ENCODE assay signal across 37 mouse cellular contexts in genomic region chr19:3990804-3991203, GRCm38 (mm10). TPM values are rescaled to one million over a fixed set of nuclear protein-coding genes. Genes with fewer than 3 reads are reported as not detected.
A peak's percentile ranks its signal among the peaks of the same experiment; 100 is the strongest.
DNase-seq lines count a peak whose midpoint lies in the region; ATAC-seq and TF ChIP-seq lines count a peak whose summit lies in the region.
"Had no signal": no experiment of that assay in that cellular context is flagged by ENCODE, and none has a peak within 500 bp of the region (broad histone marks: within the 10 kb centered on the region; RNA-seq: fewer than 3 reads in every experiment).

No protein-coding gene starts in this region.

- no peak for ATAC-seq in hindbrain, postnatal 0 days
- no peak for ATAC-seq in kidney, embryonic 15.5 days (replicated peaks; ENCODE audit: low FRiP score)
- ATAC-seq in neural tube, embryonic 13.5 days (ENCODE audit: low read depth), result no peak
- ATAC-seq: intestine, embryonic 15.5 days; liver, embryonic 12.5 days; liver, postnatal 0 days had no signal

- DNase-seq in gastrocnemius, adult 18-20 months (ENCODE audit: low spot score), result peak; percentile 27
- DNase-seq in gastrocnemius, postnatal 4 days (ENCODE audit: low spot score in 2 of 2), result no peak
- no peak for DNase-seq in hindbrain, embryonic 10.5 days (ENCODE audit: low spot score)
- DNase-seq in hindbrain, postnatal 0 days (ENCODE audit: low spot score), result no peak
- DNase-seq in kidney, postnatal 4 days, result no peak
- DNase-seq in cerebellum, adult 18-20 months, result no peak
- DNase-seq: adrenal gland, postnatal 25 days; B cell, adult 2 months; cerebellum, adult 11-12 months; cerebellum, postnatal 10 days; heart, adult 18-20 months; heart, postnatal 14 days; liver, postnatal 0 days; lung, postnatal 36 days; right cerebral cortex, adult 18-20 months; spleen, adult 18-20 months; thymus, postnatal 14 days had no signal

- peaks cover 5% of the 10 kb centered on the region for H3K9me3 ChIP-seq in hindbrain, embryonic 10.5 days
- no peaks in the 10 kb centered on the region for H3K9me3 ChIP-seq in hindbrain, postnatal 0 days (ENCODE audit: low read length)
- H3K9me3 ChIP-seq in kidney, embryonic 15.5 days (replicated peaks), result no peaks in the 10 kb centered on the region
- H3K9me3 ChIP-seq in neural tube, embryonic 13.5 days, result no peaks in the 10 kb centered on the region; the same call in 1 of the 2 replicates
- H3K9me3 ChIP-seq: hindbrain, embryonic 15.5 days; intestine, embryonic 15.5 days; liver, embryonic 12.5 days; midbrain, embryonic 12.5 days had no signal

- TF ChIP-seq CTCF in hindbrain, postnatal 0 days (IDR thresholded peaks at IDR 0.05; ENCODE audit: low read depth), result no peak

- WGBS in hindbrain, embryonic 10.5 days, result 52% methylated on average over 6 of the region's 6 CpGs
- 52% methylated on average over 6 of the region's 6 CpGs for WGBS in hindbrain, postnatal 0 days
- WGBS in kidney, embryonic 15.5 days, result 26% methylated on average over 6 of the region's 6 CpGs
- WGBS in neural tube, embryonic 13.5 days, result 50% methylated on average over 6 of the region's 6 CpGs

- H3K27me3 ChIP-seq in hindbrain, embryonic 10.5 days (ENCODE audit: insufficient read depth, poor library complexity, severe bottlenecking), result 0 out of 2 replicates have a peak, but pooled peaks cover 4% of the 10 kb centered on the region
- H3K27me3 ChIP-seq in hindbrain, postnatal 0 days (ENCODE audit: insufficient read depth, low read length), result no peaks in the 10 kb centered on the region
- no peaks in the 10 kb centered on the region for H3K27me3 ChIP-seq in kidney, embryonic 15.5 days
- H3K27me3 ChIP-seq in neural tube, embryonic 13.5 days, result no peaks in the 10 kb centered on the region
- H3K27me3 ChIP-seq: heart, embryonic 13.5 days; hindbrain, embryonic 15.5 days; intestine, embryonic 15.5 days; midbrain, embryonic 12.5 days had no signal

- peaks cover 41% of the 10 kb centered on the region for H3K4me1 ChIP-seq in hindbrain, embryonic 10.5 days (replicated peaks)
- H3K4me1 ChIP-seq in hindbrain, postnatal 0 days (ENCODE audit: insufficient read depth, low read length), result no peaks in the 10 kb centered on the region
- peaks cover 40% of the 10 kb centered on the region for H3K4me1 ChIP-seq in kidney, embryonic 15.5 days
- H3K4me1 ChIP-seq in neural tube, embryonic 13.5 days (replicated peaks), result peaks cover 16% of the 10 kb centered on the region; the same call in 1 of the 2 replicates
- H3K4me1 ChIP-seq: forebrain, embryonic 12.5 days; hindbrain, embryonic 15.5 days had no signal

- H3K4me3 ChIP-seq in hindbrain, embryonic 10.5 days, result no peak overlapping the region
- no peak overlapping the region for H3K4me3 ChIP-seq in hindbrain, postnatal 0 days (ENCODE audit: low read length)
- H3K4me3 ChIP-seq in kidney, embryonic 15.5 days (replicated peaks), result no peak overlapping the region
- no peak overlapping the region for H3K4me3 ChIP-seq in neural tube, embryonic 13.5 days
- H3K4me3 ChIP-seq: erythroblast, embryonic 14.5 days; forebrain, embryonic 12.5 days; heart, embryonic 13.5 days; hindbrain, embryonic 15.5 days; intestine, embryonic 15.5 days; liver, embryonic 12.5 days; midbrain, embryonic 12.5 days; myocyte had no signal

- H3K36me3 ChIP-seq in hindbrain, embryonic 10.5 days, result no peaks in the 10 kb centered on the region
- H3K36me3 ChIP-seq in hindbrain, postnatal 0 days (ENCODE audit: insufficient read depth, low read length), result no peaks in the 10 kb centered on the region
- peaks cover 6% of the 10 kb centered on the region; the same call in 1 of the 2 replicates for H3K36me3 ChIP-seq in kidney, embryonic 15.5 days
- H3K36me3 ChIP-seq in neural tube, embryonic 13.5 days, result no peaks in the 10 kb centered on the region
- H3K36me3 ChIP-seq: forebrain, embryonic 12.5 days; hindbrain, embryonic 15.5 days; intestine, embryonic 15.5 days; midbrain, embryonic 12.5 days had no signal

- H3K27ac ChIP-seq in hindbrain, embryonic 10.5 days, result peak overlapping the region; percentile 51; the same call in 1 of the 2 replicates
- no peak overlapping the region for H3K27ac ChIP-seq in hindbrain, postnatal 0 days
- peak overlapping the region; percentile 20; the same call in 1 of the 2 replicates for H3K27ac ChIP-seq in kidney, embryonic 15.5 days
- no peak overlapping the region for H3K27ac ChIP-seq in neural tube, embryonic 13.5 days (replicated peaks)
- H3K27ac ChIP-seq: forebrain, embryonic 12.5 days; heart, embryonic 13.5 days; hindbrain, embryonic 15.5 days; intestine, embryonic 15.5 days; liver, embryonic 12.5 days; midbrain, embryonic 12.5 days had no signal

- H3K4me2 ChIP-seq in hindbrain, postnatal 0 days (ENCODE audit: low read depth, low read length), result no peak overlapping the region
- no peak overlapping the region for H3K4me2 ChIP-seq in kidney, embryonic 15.5 days
- H3K4me2 ChIP-seq in neural tube, embryonic 13.5 days, result no peak overlapping the region
- H3K4me2 ChIP-seq: forebrain, embryonic 12.5 days; heart, embryonic 13.5 days; hindbrain, embryonic 15.5 days; intestine, embryonic 15.5 days; liver, embryonic 12.5 days; midbrain, embryonic 12.5 days had no signal

- no peak overlapping the region for H3K9ac ChIP-seq in hindbrain, postnatal 0 days (replicated peaks; ENCODE audit: low read length)
- no peak overlapping the region for H3K9ac ChIP-seq in kidney, embryonic 15.5 days
- H3K9ac ChIP-seq in neural tube, embryonic 13.5 days, result 0 out of 2 replicates have a peak overlapping the region, but pooled peaks have one; percentile 17
- H3K9ac ChIP-seq: forebrain, embryonic 12.5 days; heart, embryonic 13.5 days; hindbrain, embryonic 15.5 days; intestine, embryonic 15.5 days; liver, embryonic 12.5 days; liver, postnatal 0 days; midbrain, embryonic 12.5 days had no signal

RNA-seq across cellular contexts. Expression of gene Tbx10, which starts 1.7 kb away (rescaled TPM):
- total RNA-seq in gastrocnemius, adult 18-20 months (2021), result not detected
- not detected for total RNA-seq in gastrocnemius, postnatal 4 days (2021)
- polyA plus RNA-seq in hindbrain, embryonic 10.5 days (2016; fragmentation: Nextera tagmentation; extraction: Ambion mirVana), result 0.88 and 2.6 TPM in 2 replicates
- not detected in 2 replicates for total RNA-seq in hindbrain, postnatal 0 days (2014; rRNA removed)
- polyA plus RNA-seq in hindbrain, postnatal 0 days (2015; fragmentation: Nextera tagmentation; extraction: Ambion mirVana), result 0.36 and 0.39 TPM in 2 replicates
- polyA plus RNA-seq in kidney, embryonic 15.5 days (2015; fragmentation: Nextera tagmentation; extraction: Ambion mirVana), result 0.75 and 1.5 TPM in 2 replicates
- not detected in 2 replicates for polyA plus RNA-seq in neural tube, embryonic 13.5 days (2015; fragmentation: Nextera tagmentation; extraction: Ambion mirVana)
- total RNA-seq: adrenal gland, adult 18-20 months; adrenal gland, postnatal 25 days; common myeloid progenitor, adult 5-6 weeks; heart, adult 18-20 months; heart, postnatal 14 days; layer of hippocampus, adult 8-10 months; layer of hippocampus, postnatal 25 days; left cerebral cortex, adult 8-10 months; left cerebral cortex, postnatal 36 days; megakaryocyte, adult 5-6 weeks; midbrain, postnatal 0 days had no signal
- polyA plus RNA-seq: erythroblast, embryonic 14.5 days; forebrain, embryonic 12.5 days; heart, embryonic 13.5 days; liver, postnatal 0 days; midbrain, embryonic 12.5 days; midbrain, postnatal 0 days; neural tube, embryonic 14.5 days; urinary bladder, adult 2 months had no signal

RNA-seq across cellular contexts. Expression of gene Acy3, which starts 4.4 kb away (rescaled TPM):
- total RNA-seq in gastrocnemius, adult 18-20 months (2021), result 1 to 10 TPM; 1.3 to 2.0 TPM
- 1 to 10 TPM; 7.0 to 7.6 TPM for total RNA-seq in gastrocnemius, postnatal 4 days (2021)
- 2.6 and 2.9 TPM in 2 replicates for polyA plus RNA-seq in hindbrain, embryonic 10.5 days (2016; fragmentation: Nextera tagmentation; extraction: Ambion mirVana)
- 3.3 and 7.3 TPM in 2 replicates for total RNA-seq in hindbrain, postnatal 0 days (2014; rRNA removed)
- 2.8 and 3.5 TPM in 2 replicates for polyA plus RNA-seq in hindbrain, postnatal 0 days (2015; fragmentation: Nextera tagmentation; extraction: Ambion mirVana)
- 28.6 and 35.0 TPM in 2 replicates for polyA plus RNA-seq in kidney, embryonic 15.5 days (2015; fragmentation: Nextera tagmentation; extraction: Ambion mirVana)
- polyA plus RNA-seq in neural tube, embryonic 13.5 days (2015; fragmentation: Nextera tagmentation; extraction: Ambion mirVana), result 2.3 and 3.9 TPM in 2 replicates
- polyA plus RNA-seq: erythroblast, embryonic 14.5 days had no signal

RNA-seq across cellular contexts. Expression of gene Nudt8, which starts 9.6 kb away (rescaled TPM):
- total RNA-seq in gastrocnemius, adult 18-20 months (2021), result 10 to 100 TPM; 23.8 to 30.1 TPM
- total RNA-seq in gastrocnemius, postnatal 4 days (2021), result 10 to 100 TPM; 18.5 to 19.0 TPM
- 20.1 and 22.6 TPM in 2 replicates for polyA plus RNA-seq in hindbrain, embryonic 10.5 days (2016; fragmentation: Nextera tagmentation; extraction: Ambion mirVana)
- total RNA-seq in hindbrain, postnatal 0 days (2014; rRNA removed), result 23.5 and 29.1 TPM in 2 replicates
- 25.9 and 26.0 TPM in 2 replicates for polyA plus RNA-seq in hindbrain, postnatal 0 days (2015; fragmentation: Nextera tagmentation; extraction: Ambion mirVana)
- polyA plus RNA-seq in kidney, embryonic 15.5 days (2015; fragmentation: Nextera tagmentation; extraction: Ambion mirVana), result 31.2 and 36.2 TPM in 2 replicates
- polyA plus RNA-seq in neural tube, embryonic 13.5 days (2015; fragmentation: Nextera tagmentation; extraction: Ambion mirVana), result 22.5 and 22.9 TPM in 2 replicates

RNA-seq across cellular contexts. Expression of gene Gm49405, which starts 9.6 kb away (rescaled TPM):
- under 1 TPM; 0.14 to 0.40 TPM for total RNA-seq in gastrocnemius, adult 18-20 months (2021)
- under 1 TPM; 0.49 to 0.74 TPM for total RNA-seq in gastrocnemius, postnatal 4 days (2021)
- polyA plus RNA-seq in hindbrain, embryonic 10.5 days (2016; fragmentation: Nextera tagmentation; extraction: Ambion mirVana), result 3.0 and 3.1 TPM in 2 replicates
- total RNA-seq in hindbrain, postnatal 0 days (2014; rRNA removed), result 2.5 and 3.5 TPM in 2 replicates
- 2.1 and 2.2 TPM in 2 replicates for polyA plus RNA-seq in hindbrain, postnatal 0 days (2015; fragmentation: Nextera tagmentation; extraction: Ambion mirVana)
- 3.3 and 4.1 TPM in 2 replicates for polyA plus RNA-seq in kidney, embryonic 15.5 days (2015; fragmentation: Nextera tagmentation; extraction: Ambion mirVana)
- polyA plus RNA-seq in neural tube, embryonic 13.5 days (2015; fragmentation: Nextera tagmentation; extraction: Ambion mirVana), result 4.7 and 6.0 TPM in 2 replicates

RNA-seq across cellular contexts. Expression of gene Doc2g, which starts 12.3 kb away (rescaled TPM):
- under 1 TPM; 0.82 to 1.00 TPM for total RNA-seq in gastrocnemius, adult 18-20 months (2021)
- 1 to 10 TPM; 1.1 to 2.4 TPM for total RNA-seq in gastrocnemius, postnatal 4 days (2021)
- 3.0 and 3.8 TPM in 2 replicates for polyA plus RNA-seq in hindbrain, embryonic 10.5 days (2016; fragmentation: Nextera tagmentation; extraction: Ambion mirVana)
- total RNA-seq in hindbrain, postnatal 0 days (2014; rRNA removed), result 3.7 and 3.9 TPM in 2 replicates
- 3.5 and 3.7 TPM in 2 replicates for polyA plus RNA-seq in hindbrain, postnatal 0 days (2015; fragmentation: Nextera tagmentation; extraction: Ambion mirVana)
- polyA plus RNA-seq in kidney, embryonic 15.5 days (2015; fragmentation: Nextera tagmentation; extraction: Ambion mirVana), result 5.0 and 5.1 TPM in 2 replicates
- polyA plus RNA-seq in neural tube, embryonic 13.5 days (2015; fragmentation: Nextera tagmentation; extraction: Ambion mirVana), result 6.0 and 7.1 TPM in 2 replicates

Comparison
In these comparisons a context has a peak if more than half of its experiments do, and no peak if none do; other contexts are left out.
1. H3K27ac ChIP-seq: peak in hindbrain, embryonic 10.5 days (single experiment) and kidney, embryonic 15.5 days (single experiment); none in hindbrain, postnatal 0 days (single experiment) and neural tube, embryonic 13.5 days (single experiment).